ENCODE assay signal across 40 mouse cellular contexts in genomic region chr11:82297895-82298294, GRCm38 (mm10). TPM values are rescaled to one million over a fixed set of nuclear protein-coding genes. Genes with fewer than 3 reads are reported as not detected.
"Had no signal": no experiment of that assay in that cellular context is flagged by ENCODE, and none has a peak within 500 bp of the region (broad histone marks: within the 10 kb centered on the region; RNA-seq: fewer than 3 reads in every experiment).

No protein-coding gene starts in this region.

- H3K4me1 ChIP-seq: heart, embryonic 10.5 days; heart, embryonic 12.5 days; hindbrain, embryonic 12.5 days; intestine, embryonic 15.5 days; limb, embryonic 13.5 days; limb, embryonic 15.5 days; liver, embryonic 12.5 days had no signal

- H3K27me3 ChIP-seq: heart, embryonic 12.5 days; hindbrain, embryonic 12.5 days; intestine, embryonic 15.5 days; limb, embryonic 13.5 days; limb, embryonic 15.5 days; liver, embryonic 12.5 days had no signal

- H3K9me3 ChIP-seq: heart, embryonic 10.5 days; hindbrain, embryonic 10.5 days; hindbrain, embryonic 12.5 days; intestine, embryonic 15.5 days; limb, embryonic 13.5 days; liver, embryonic 12.5 days had no signal

- H3K4me3 ChIP-seq: gastrocnemius, adult 2 months; heart, embryonic 10.5 days; heart, embryonic 12.5 days; hindbrain, embryonic 10.5 days; hindbrain, embryonic 12.5 days; intestine, embryonic 15.5 days; layer of hippocampus, adult 2 months; limb, embryonic 13.5 days; limb, embryonic 15.5 days; liver, embryonic 12.5 days had no signal

- H3K4me2 ChIP-seq: heart, embryonic 12.5 days; hindbrain, embryonic 12.5 days; hindbrain, embryonic 14.5 days; intestine, embryonic 15.5 days; limb, embryonic 13.5 days; limb, embryonic 15.5 days; liver, embryonic 12.5 days had no signal

- H3K27ac ChIP-seq: gastrocnemius, adult 2 months; heart, embryonic 10.5 days; hindbrain, embryonic 10.5 days; hindbrain, embryonic 12.5 days; hindbrain, embryonic 14.5 days; intestine, embryonic 15.5 days; layer of hippocampus, adult 2 months; limb, embryonic 13.5 days; limb, embryonic 15.5 days; liver, embryonic 12.5 days; liver, embryonic 14.5 days had no signal

- H3K9ac ChIP-seq: heart, embryonic 12.5 days; hindbrain, embryonic 12.5 days; hindbrain, embryonic 14.5 days; intestine, embryonic 15.5 days; limb, embryonic 13.5 days; limb, embryonic 15.5 days; liver, embryonic 12.5 days; liver, embryonic 14.5 days had no signal

- DNase-seq: gastrocnemius, adult 2 months; gastrocnemius, postnatal 10 days; gastrocnemius, postnatal 25 days; heart, adult 18-20 months; heart, postnatal 10 days; heart, postnatal 4 days; kidney, adult 18-20 months; kidney, adult 8-10 months; kidney, postnatal 10 days; kidney, postnatal 25 days; kidney, postnatal 4 days; layer of hippocampus, postnatal 36 days; left cerebral cortex, postnatal 4 days had no signal

- H3K36me3 ChIP-seq: heart, embryonic 10.5 days; heart, embryonic 12.5 days; hindbrain, embryonic 10.5 days; hindbrain, embryonic 12.5 days; intestine, embryonic 15.5 days; limb, embryonic 13.5 days; limb, embryonic 15.5 days; liver, embryonic 12.5 days had no signal

RNA-seq across cellular contexts. Expression of gene Ccl1, which starts 7.6 kb away (rescaled TPM):
- total RNA-seq: gastrocnemius, adult 2 months; gastrocnemius, postnatal 10 days; gastrocnemius, postnatal 25 days; gastrocnemius, postnatal 4 days; granulocyte monocyte progenitor cell, adult 5-6 weeks; heart, adult 18-20 months; heart, adult 8-10 months; heart, postnatal 10 days; heart, postnatal 25 days; heart, postnatal 4 days; layer of hippocampus, adult 2 months; layer of hippocampus, postnatal 10 days; layer of hippocampus, postnatal 36 days; left cerebral cortex, adult 18-20 months; left cerebral cortex, adult 8-10 months; left cerebral cortex, postnatal 10 days; left cerebral cortex, postnatal 25 days; left cerebral cortex, postnatal 4 days; liver, adult 2 months had no signal
- polyA plus RNA-seq: heart, embryonic 10.5 days; heart, embryonic 12.5 days; heart, embryonic 14.5 days; hindbrain, embryonic 10.5 days; hindbrain, embryonic 12.5 days; hindbrain, embryonic 14.5 days; hindbrain, embryonic 16.5 days; intestine, embryonic 15.5 days; intestine, postnatal 0 days; kidney, embryonic 14.5 days; kidney, embryonic 16.5 days; limb, embryonic 11.5 days; limb, embryonic 13.5 days; limb, embryonic 15.5 days; liver, adult 2 months; liver, embryonic 12.5 days; liver, embryonic 14.5 days had no signal
